Mouse (Mus musculus): ENCODE measurements around the gene Pdk1. TPM values are rescaled to one million over a fixed set of nuclear protein-coding genes. Genes with fewer than 3 reads are reported as not detected.

Gene Pdk1
- total RNA-seq, 4 experiments from 2014 or later = 182 to 208 (median 195) TPM

DNA sequence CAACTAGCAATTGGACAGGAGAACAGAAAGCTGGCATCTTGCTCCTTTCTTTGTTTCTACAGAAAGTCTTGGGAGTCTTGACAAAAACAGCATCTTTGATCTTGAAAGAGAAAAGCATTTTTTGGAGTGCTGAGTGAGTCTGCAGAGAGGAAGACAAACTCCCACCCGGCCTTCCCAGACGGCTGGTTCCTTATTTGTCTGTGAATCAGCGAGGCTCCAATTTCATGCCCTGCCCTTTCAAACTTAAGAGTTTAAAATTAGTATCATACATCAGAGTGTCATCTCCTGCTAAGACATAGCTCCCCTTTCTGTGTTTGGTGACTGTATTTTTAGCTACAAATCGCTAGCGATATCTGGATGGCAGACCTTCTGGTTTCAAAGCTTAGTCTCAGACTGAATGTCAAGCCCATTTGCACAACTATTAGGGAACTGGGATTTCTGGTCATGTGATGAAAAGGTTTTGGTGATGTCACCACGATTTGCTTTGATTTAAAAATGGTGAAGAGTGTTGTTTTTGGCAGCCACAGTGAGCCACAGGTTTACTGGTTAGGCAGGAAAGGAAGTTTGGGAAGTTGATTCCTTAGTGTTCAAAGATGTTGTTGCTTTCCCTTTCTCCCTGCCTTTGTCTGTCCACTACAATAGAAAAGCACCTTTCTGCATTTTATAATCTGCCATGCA, 65.8 kb downstream of the Pdk1 start:
- no peak for DNase-seq (ENCODE audit: low spot score)

GRCm38 (mm10) chr2:71941005-71941720, 68.1 kb downstream of the Pdk1 start:
- no peak for DNase-seq (ENCODE audit: low spot score)

DNA sequence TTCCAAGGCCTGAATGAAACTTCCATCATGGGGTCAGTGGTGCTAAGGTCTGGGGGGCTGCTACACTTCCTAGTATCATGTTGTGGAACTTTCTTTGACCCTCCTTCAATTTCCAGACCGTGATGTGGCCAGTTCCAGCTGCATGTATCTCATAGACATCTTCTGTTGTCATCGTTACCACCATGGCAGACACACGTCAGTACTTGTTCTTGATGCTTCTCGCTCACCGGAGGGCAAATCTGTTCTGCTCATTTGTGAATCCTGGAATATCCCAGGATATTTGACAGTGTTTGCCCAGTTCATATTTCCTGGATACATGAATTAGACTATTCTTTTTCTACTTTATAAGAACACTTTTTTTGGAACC, 68.7 kb downstream of the Pdk1 start:
- DNase-seq (ENCODE audit: low spot score) = no peak

GRCm38 (mm10) chr2:71951212-71951611, 78.2 kb downstream of the Pdk1 start:
- DNase-seq (ENCODE audit: low spot score) = no peak

Other genes with a start within 250 kb of the Pdk1 start
- gene Itga6, start 127.6 kb upstream of the Pdk1 start, total RNA-seq (2022) = 10 to 100 TPM; 29.1 to 67.1 (median 46.3) TPM
- 10 to 100 TPM; 35.0 to 50.5 (median 43.6) TPM for gene Rapgef4, start 108.0 kb downstream of the Pdk1 start, total RNA-seq (2022)